Mouse (Mus musculus): ENCODE measurements around the gene Sorbs2. TPM values are rescaled to one million over a fixed set of nuclear protein-coding genes. Genes with fewer than 3 reads are reported as not detected.

Sorbs2 gene
- total RNA-seq (2021) = 10 to 100 TPM; 88.1 TPM
- long read RNA-seq, experiment 1, partial matches to known transcripts = 1 of 7 reads
- long read RNA-seq, experiment 1, other reads (novel, unspliced or antisense) = 6 of 7 reads
- long read RNA-seq, experiment 2, partial matches to known transcripts = 4 of 11 reads
- long read RNA-seq, experiment 2, other reads (novel, unspliced or antisense) = 7 of 11 reads

GRCm38 (mm10) chr8:45507634-45508321 lies at the start of gene Sorbs2:
TSS of gene Sorbs2 (plus strand) at chr8:45507788.
- no peak for DNase-seq (ENCODE audit: low spot score in 2 of 2)

GRCm38 (mm10) chr8:45457874-45458273 lies 49.7 kb upstream of the Sorbs2 start:
- DNase-seq (ENCODE audit: low spot score in 2 of 2) = no peak

GRCm38 (mm10) chr8:45469006-45469405 lies 38.6 kb upstream of the Sorbs2 start:
- DNase-seq (ENCODE audit: low spot score in 2 of 2) = no peak

GRCm38 (mm10) chr8:45469507-45470178 lies 37.9 kb upstream of the Sorbs2 start:
- peak in 1 of 2 experiments; percentile 35 for DNase-seq (ENCODE audit: low spot score in 2 of 2)

- no peak for DNase-seq (ENCODE audit: low spot score in 2 of 2)
Observed at GRCm38 (mm10) chr8:45480886-45481285, 26.7 kb upstream of the Sorbs2 start.

GRCm38 (mm10) chr8:45486281-45486680 lies 21.3 kb upstream of the Sorbs2 start:
- DNase-seq (ENCODE audit: low spot score in 2 of 2) = no peak

- DNase-seq (ENCODE audit: low spot score in 2 of 2) = no peak
Observed at GRCm38 (mm10) chr8:45503971-45504370, 3.6 kb upstream of the Sorbs2 start.

- DNase-seq (ENCODE audit: low spot score in 2 of 2) = no peak
Observed at GRCm38 (mm10) chr8:45506376-45506775, 1.2 kb upstream of the Sorbs2 start.

GRCm38 (mm10) chr8:45507277-45507633 lies 333 bp upstream of the Sorbs2 start:
- no peak for DNase-seq (ENCODE audit: low spot score in 2 of 2)

GRCm38 (mm10) chr8:45508521-45509104 lies 1.0 kb downstream of the Sorbs2 start:
- DNase-seq (ENCODE audit: low spot score in 2 of 2) = no peak

GRCm38 (mm10) chr8:45512369-45512768 lies 4.8 kb downstream of the Sorbs2 start:
- no peak for DNase-seq (ENCODE audit: low spot score in 2 of 2)

- no peak for DNase-seq (ENCODE audit: low spot score in 2 of 2)
Observed at GRCm38 (mm10) chr8:45521595-45521994, 14.0 kb downstream of the Sorbs2 start.

- no peak for DNase-seq (ENCODE audit: low spot score in 2 of 2)
Observed at GRCm38 (mm10) chr8:45527708-45528107, 20.1 kb downstream of the Sorbs2 start.

- DNase-seq (ENCODE audit: low spot score in 2 of 2) = no peak
Observed at GRCm38 (mm10) chr8:45528890-45529289, 21.3 kb downstream of the Sorbs2 start.

GRCm38 (mm10) chr8:45536578-45536977 lies 29.0 kb downstream of the Sorbs2 start:
- DNase-seq (ENCODE audit: low spot score in 2 of 2) = no peak

- DNase-seq (ENCODE audit: low spot score in 2 of 2) = no peak
Observed at GRCm38 (mm10) chr8:45540513-45540912, 32.9 kb downstream of the Sorbs2 start.

- DNase-seq (ENCODE audit: low spot score in 2 of 2) = no peak
Observed at GRCm38 (mm10) chr8:45552175-45552574, 44.6 kb downstream of the Sorbs2 start.

GRCm38 (mm10) chr8:45554627-45555026 lies 47.0 kb downstream of the Sorbs2 start:
- no peak for DNase-seq (ENCODE audit: low spot score in 2 of 2)

- DNase-seq (ENCODE audit: low spot score in 2 of 2) = no peak
Observed at GRCm38 (mm10) chr8:45557936-45558335, 50.3 kb downstream of the Sorbs2 start.

GRCm38 (mm10) chr8:45558426-45558825 lies 50.8 kb downstream of the Sorbs2 start:
- DNase-seq (ENCODE audit: low spot score in 2 of 2) = no peak

GRCm38 (mm10) chr8:45559176-45559820 lies 51.7 kb downstream of the Sorbs2 start:
- no peak for DNase-seq (ENCODE audit: low spot score in 2 of 2)

GRCm38 (mm10) chr8:45565189-45565588 lies 57.6 kb downstream of the Sorbs2 start:
- no peak for DNase-seq (ENCODE audit: low spot score in 2 of 2)

Data from adrenal gland, postnatal 4 days (tissue).